Mouse (Mus musculus) liver, embryonic 11.5 days (tissue): ENCODE data around the gene Tmcc3. TPM values are rescaled to one million over a fixed set of nuclear protein-coding genes. Genes with fewer than 3 reads are reported as not detected.

ENCODE experiments used
- ATAC-seq: fragments of 200-750 bp; cut with Nextera tagmentation; replicated peaks from 2 replicates; pipeline ENCODE4 v1.8.0; 2017; ENCODE audit warnings: moderate number of reproducible peaks, mild to moderate bottlenecking, moderate TSS enrichment, moderate library complexity; ENCODE audit not compliant: low FRiP score
- DNase-seq: peaks from one replicate; pipeline ENCODE4 v3.0.0-alpha.2; 2017; ENCODE audit warnings: low spot score
- H3K27ac ChIP-seq: fragments of 300-500 bp; sonication (generic); 2 replicates; pipeline ENCODE4 v1.5.1; 2014; ENCODE audit warnings: mild to moderate bottlenecking, low read depth, low read length, control low read depth
- H3K27me3 ChIP-seq: fragments of 300-500 bp; sonication (generic); replicated peaks from 2 replicates; pipeline ENCODE4 v1.6.1; 2014; ENCODE audit warnings: low read length, mixed read lengths; ENCODE audit not compliant: control insufficient read depth, insufficient read depth
- H3K36me3 ChIP-seq: fragments of 300-500 bp; sonication (generic); 2 replicates; pipeline ENCODE4 v1.6.1; 2014; ENCODE audit warnings: mild to moderate bottlenecking, low read length, moderate library complexity, mixed read lengths; ENCODE audit not compliant: control insufficient read depth, insufficient read depth
- H3K4me1 ChIP-seq: fragments of 300-500 bp; sonication (generic); replicated peaks from 2 replicates; pipeline ENCODE4 v1.6.1; 2014; ENCODE audit warnings: low read length, mixed read lengths; ENCODE audit not compliant: control insufficient read depth, insufficient read depth
- H3K4me2 ChIP-seq: fragments of 300-500 bp; sonication (generic); 2 replicates; pipeline ENCODE4 v1.6.1; 2014; ENCODE audit warnings: mild to moderate bottlenecking, control low read depth, moderate library complexity
- H3K4me3 ChIP-seq: fragments of 300-500 bp; sonication (generic); 2 replicates; pipeline ENCODE4 v1.5.1; 2014; ENCODE audit warnings: low read depth, low read length, control low read depth
- H3K9ac ChIP-seq: fragments of 300-500 bp; sonication (generic); 2 replicates; pipeline ENCODE4 v1.6.1; 2014; ENCODE audit warnings: low read depth, low read length, control low read depth
- H3K9me3 ChIP-seq: fragments of 300-500 bp; sonication (generic); 2 replicates; pipeline ENCODE4 v1.6.1; 2016; ENCODE audit warnings: low read length, inconsistent platforms, mixed read lengths; ENCODE audit not compliant: control insufficient read depth
- WGBS: fragments of 180-500 bp; shearing (Covaris S2); extraction: QIAGEN DNeasy Blood & Tissue Kit; methylation state at CpG from one replicate; pipeline ENCODE4 v1.1.7; 2014; 5-methylcytosine and 5-hydroxymethylcytosine counted together
- polyA plus RNA-seq: library from polyadenylated mRNA; unstranded; fragments of >200 nt; fragmentation: Nextera tagmentation; extraction: Ambion mirVana; gene quantifications from 2 replicates; pipeline ENCODE4 v1.2.1, GENCODE M21; 2014

The Tmcc3 gene
- polyA plus RNA-seq, 1 experiment from 2014 or later = 5.6 TPM

GRCm38 (mm10) chr10:94343581-94343980 lies 31.8 kb downstream of the Tmcc3 start:
- no peak overlapping the region for H3K4me3 ChIP-seq
- no peak overlapping the region for H3K4me2 ChIP-seq
- ATAC-seq (no peak), DNase-seq (no peak)
- no peak overlapping the region for H3K9ac ChIP-seq
- no peaks in the 10 kb centered on the region for H3K36me3 ChIP-seq
- 83% methylated on average over 7 of the region's 7 CpGs for WGBS
- H3K27me3 ChIP-seq = no peaks in the 10 kb centered on the region
- no peak overlapping the region for H3K27ac ChIP-seq
- no peaks in the 10 kb centered on the region for H3K4me1 ChIP-seq
- H3K9me3 ChIP-seq = no peaks in the 10 kb centered on the region

- H3K9ac ChIP-seq = no peak overlapping the region
- H3K36me3 ChIP-seq = no peaks in the 10 kb centered on the region
- no peaks in the 10 kb centered on the region for H3K4me1 ChIP-seq
- H3K9me3 ChIP-seq = no peaks in the 10 kb centered on the region
- no peak overlapping the region for H3K4me3 ChIP-seq
- peak overlapping the region; percentile 47 for H3K4me2 ChIP-seq
- no peak overlapping the region for H3K27ac ChIP-seq
- DNase-seq = no peak
- ATAC-seq = peak; percentile 51; the same call in 1 of the 2 replicates
- 39% methylated on average over 22 of the region's 22 CpGs for WGBS
- no peaks in the 10 kb centered on the region for H3K27me3 ChIP-seq
Measured at GRCm38 (mm10) chr10:94344631-94345417, 33.1 kb downstream of the Tmcc3 start.

GRCm38 (mm10) chr10:94345509-94346252 lies 33.9 kb downstream of the Tmcc3 start:
- WGBS = 70% methylated on average over 7 of the region's 7 CpGs
- Histone ChIP-seq H3K27ac (no peak overlapping the region), H3K9me3 (no peaks in the 10 kb centered on the region), H3K27me3 (no peaks in the 10 kb centered on the region), H3K4me2 (no peak overlapping the region), H3K36me3 (no peaks in the 10 kb centered on the region), H3K4me1 (no peaks in the 10 kb centered on the region), H3K4me3 (no peak overlapping the region), H3K9ac (no peak overlapping the region)
- DNase-seq (no peak), ATAC-seq (no peak)

- H3K4me2 ChIP-seq = no peak overlapping the region
- H3K4me1 ChIP-seq = no peaks in the 10 kb centered on the region
- 90% methylated on average over 7 of the region's 7 CpGs for WGBS
- DNase-seq = no peak
- H3K9me3 ChIP-seq = no peaks in the 10 kb centered on the region
- no peak for ATAC-seq
- H3K27me3 ChIP-seq = no peaks in the 10 kb centered on the region
- no peak overlapping the region for H3K9ac ChIP-seq
- no peak overlapping the region for H3K4me3 ChIP-seq
- no peaks in the 10 kb centered on the region for H3K36me3 ChIP-seq
- no peak overlapping the region for H3K27ac ChIP-seq
Measured at GRCm38 (mm10) chr10:94346596-94346995, 34.8 kb downstream of the Tmcc3 start.

GRCm38 (mm10) chr10:94347296-94347695 lies 35.5 kb downstream of the Tmcc3 start:
- Histone ChIP-seq H3K27me3 (no peaks in the 10 kb centered on the region), H3K4me2 (no peak overlapping the region), H3K27ac (no peak overlapping the region), H3K4me1 (no peaks in the 10 kb centered on the region), H3K4me3 (no peak overlapping the region), H3K9ac (no peak overlapping the region), H3K9me3 (no peaks in the 10 kb centered on the region), H3K36me3 (no peaks in the 10 kb centered on the region)
- ATAC-seq = no peak
- 72% methylated on average over 10 of the region's 10 CpGs for WGBS
- no peak for DNase-seq

GRCm38 (mm10) chr10:94347959-94348358 lies 36.2 kb downstream of the Tmcc3 start:
- H3K27me3 ChIP-seq = no peaks in the 10 kb centered on the region
- H3K4me3 ChIP-seq = no peak overlapping the region
- DNase-seq = no peak
- ATAC-seq = no peak
- H3K27ac ChIP-seq = no peak overlapping the region
- H3K4me2 ChIP-seq = no peak overlapping the region
- no peak overlapping the region for H3K9ac ChIP-seq
- H3K36me3 ChIP-seq = no peaks in the 10 kb centered on the region
- 91% methylated on average over 10 of the region's 10 CpGs for WGBS
- H3K9me3 ChIP-seq = no peaks in the 10 kb centered on the region
- no peaks in the 10 kb centered on the region for H3K4me1 ChIP-seq

GRCm38 (mm10) chr10:94350207-94350606 lies 38.5 kb downstream of the Tmcc3 start:
- ATAC-seq (no peak), DNase-seq (no peak)
- 79% methylated on average over 5 of the region's 5 CpGs for WGBS

GRCm38 (mm10) chr10:94350896-94351661 lies 39.3 kb downstream of the Tmcc3 start:
- no peak for DNase-seq
- Histone ChIP-seq H3K27me3 (no peaks in the 10 kb centered on the region), H3K4me2 (no peak overlapping the region), H3K36me3 (no peaks in the 10 kb centered on the region), H3K9me3 (no peaks in the 10 kb centered on the region), H3K9ac (no peak overlapping the region), H3K4me3 (no peak overlapping the region), H3K4me1 (no peaks in the 10 kb centered on the region), H3K27ac (no peak overlapping the region)
- no peak for ATAC-seq
- 69% methylated on average over 11 of the region's 11 CpGs for WGBS

More at GRCm38 (mm10) chr10:94350207-94350606, 38.5 kb downstream of the Tmcc3 start:
- no peaks in the 10 kb centered on the region for H3K36me3 ChIP-seq
- H3K27me3 ChIP-seq = no peaks in the 10 kb centered on the region
- no peaks in the 10 kb centered on the region for H3K9me3 ChIP-seq
- H3K4me2 ChIP-seq = no peak overlapping the region
- no peaks in the 10 kb centered on the region for H3K4me1 ChIP-seq
- H3K27ac ChIP-seq = no peak overlapping the region
- H3K9ac ChIP-seq = no peak overlapping the region
- no peak overlapping the region for H3K4me3 ChIP-seq
